ENCODE assay signal across 8 mouse cellular contexts in the genomic region with DNA sequence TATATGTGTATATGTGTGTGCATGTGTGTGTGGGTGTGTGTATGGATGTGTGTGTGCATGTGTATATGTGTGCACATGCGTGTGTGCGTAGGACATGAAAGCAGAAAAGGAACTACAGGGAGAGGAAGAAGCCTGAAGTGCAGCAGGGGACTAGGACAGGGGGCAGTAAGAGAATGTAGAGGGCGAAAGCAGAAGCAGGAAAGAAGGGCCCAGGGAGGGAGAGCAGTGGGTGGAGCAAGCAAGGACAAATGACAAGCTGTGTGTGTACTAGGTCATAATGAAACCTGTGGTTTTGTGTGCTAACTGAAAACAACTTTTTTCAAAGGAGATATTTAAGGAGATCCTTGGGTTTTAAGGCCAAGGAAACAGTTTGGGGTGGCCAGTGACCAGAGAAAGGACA.
DNase-seq lines count a peak whose midpoint lies in the region; ATAC-seq and TF ChIP-seq lines count a peak whose summit lies in the region.

No protein-coding gene starts in this region.

- no peak overlapping the region for H3K4me2 ChIP-seq in limb, embryonic 14.5 days (replicated peaks; ENCODE audit: low read depth, low read length, severe bottlenecking)

- no peaks in the 10 kb centered on the region for H3K27me3 ChIP-seq in limb, embryonic 14.5 days (ENCODE audit: control insufficient read depth, insufficient read depth, low read length)

- WGBS in limb, embryonic 14.5 days: 79% methylated on average over 3 of the region's 3 CpGs

- peak; percentile 67 for DNase-seq in layer of hippocampus, adult 9-11 months
- DNase-seq in layer of hippocampus, adult 18-20 months (ENCODE audit: low spot score in 2 of 2): no peak
- no peak for DNase-seq in limb, embryonic 14.5 days (ENCODE audit: low spot score)
- no peak for DNase-seq in ovary, postnatal 36 days (ENCODE audit: low spot score)
- DNase-seq in Muller cell, postnatal 12 days (ENCODE audit: inconsistent ontology term): no peak
- no peak for DNase-seq in cerebellum, adult 9-11 months

- no peaks in the 10 kb centered on the region for H3K9me3 ChIP-seq in limb, embryonic 14.5 days (ENCODE audit: control insufficient read depth, low read length)

- TF ChIP-seq POLR2A in limb, embryonic 14.5 days (IDR thresholded peaks at IDR 0.05; ENCODE audit: borderline replicate concordance, extremely low read depth, insufficient read depth, insufficient read length): no peak

- peak; percentile 99 for ATAC-seq in common myeloid progenitor, adult 5-6 weeks (replicated peaks; ENCODE audit: low read depth, poor library complexity, severe bottlenecking)
- ATAC-seq in limb, embryonic 14.5 days (ENCODE audit: low FRiP score, low read depth): no peak
- ATAC-seq in neutrophil, adult 5-6 weeks (ENCODE audit: extremely low read depth, insufficient number of reproducible peaks, low FRiP score, poor library complexity, severe bottlenecking): peak; percentile 92

- H3K4me3 ChIP-seq in limb, embryonic 14.5 days (replicated peaks; ENCODE audit: low read length): no peak overlapping the region

- 0 out of 2 replicates have a peak overlapping the region, but pooled peaks have one; percentile 26 for H3K27ac ChIP-seq in limb, embryonic 14.5 days (replicated peaks; ENCODE audit: low read depth, low read length)

- no peak overlapping the region for H3K9ac ChIP-seq in limb, embryonic 14.5 days (ENCODE audit: low read depth, low read length, severe bottlenecking)

- H3K36me3 ChIP-seq in limb, embryonic 14.5 days (ENCODE audit: control insufficient read depth, insufficient read depth, low read length): no peaks in the 10 kb centered on the region

- H3K4me1 ChIP-seq in limb, embryonic 14.5 days (ENCODE audit: control insufficient read depth, insufficient read depth, low read length): peaks cover 24% of the 10 kb centered on the region
